Mouse (Mus musculus): Measurements from ENCODE around the gene Tmem30a. TPM values are rescaled to one million over a fixed set of nuclear protein-coding genes. Genes with fewer than 3 reads are reported as not detected.
A peak's percentile ranks its signal among the peaks of the same experiment; 100 is the strongest.

Tmem30a gene
- 100 to 1,000 TPM; 110 to 141 (median 123) TPM for total RNA-seq (2022)

DNA sequence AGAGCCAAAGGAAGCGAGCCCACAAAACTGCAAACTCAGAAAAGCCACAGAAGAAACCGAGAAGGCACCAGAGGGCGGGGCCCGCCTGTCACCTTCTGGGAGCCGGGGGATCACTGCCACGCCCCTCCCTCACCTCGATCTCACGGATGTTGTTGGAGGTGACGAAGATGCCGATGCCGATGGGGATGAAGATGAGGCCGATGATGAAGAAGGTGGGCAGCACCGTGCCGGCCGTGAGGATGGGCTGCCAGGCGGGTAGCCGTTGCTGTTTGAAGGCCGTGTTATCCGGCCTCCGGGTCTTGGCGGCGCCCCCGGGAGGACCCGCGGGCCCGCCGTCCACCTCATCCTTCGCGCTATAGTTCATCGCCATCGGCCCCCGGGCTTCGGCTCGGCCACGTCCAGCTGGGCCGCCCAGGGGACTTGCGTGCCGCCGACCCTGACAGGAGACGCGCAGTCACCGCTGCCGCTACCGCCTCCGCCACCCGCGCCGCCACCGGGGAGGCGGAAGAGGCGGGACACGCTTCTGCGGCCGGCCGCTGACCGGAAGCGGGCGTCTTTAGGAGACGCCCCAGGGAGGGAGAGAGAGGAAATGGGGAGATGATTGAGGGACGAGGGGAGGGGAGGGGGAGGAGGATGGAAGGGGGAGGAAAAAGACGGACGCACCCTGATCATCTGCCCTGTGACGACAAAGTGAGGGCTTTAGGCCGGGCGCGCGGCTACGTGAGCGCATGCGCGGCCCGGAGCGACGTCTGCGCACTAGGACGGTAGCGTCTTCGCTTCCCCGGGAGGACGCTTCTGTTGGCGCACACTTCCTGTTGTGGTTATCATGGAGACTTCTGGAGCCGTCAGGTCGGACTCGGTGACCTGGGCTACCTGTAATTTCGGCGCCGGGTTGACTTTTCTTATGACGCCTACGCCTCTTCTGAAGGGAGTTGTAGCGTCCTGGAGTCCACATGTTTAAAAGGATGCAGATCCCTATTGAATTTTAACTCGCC lies at the start of gene Tmem30a:
Gene Tmem30a, minus strand, starts transcription at position 667 of the 995 bp plus-strand sequence.
- DNase-seq, result peak; percentile 95

DNA sequence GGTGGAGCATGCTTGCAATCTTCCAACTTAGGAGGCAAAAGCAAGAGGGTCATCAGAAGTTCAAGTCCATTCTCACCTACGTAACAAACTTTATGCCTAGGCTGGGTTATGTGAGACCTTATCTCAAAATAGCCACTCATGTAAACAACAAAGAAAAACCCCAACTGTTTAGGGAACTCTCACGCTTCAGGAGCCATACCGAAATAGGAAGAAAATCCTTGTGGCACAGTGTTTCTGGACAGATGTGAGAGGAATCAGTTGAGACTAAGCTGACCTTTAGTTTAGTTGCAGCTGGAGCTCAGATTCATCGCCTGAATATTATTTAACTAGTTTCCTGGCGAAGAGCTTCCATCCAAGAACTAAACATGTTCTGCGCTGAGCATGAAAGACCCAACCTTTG lies 49.3 kb upstream of the Tmem30a start:
- no peak for DNase-seq

DNA sequence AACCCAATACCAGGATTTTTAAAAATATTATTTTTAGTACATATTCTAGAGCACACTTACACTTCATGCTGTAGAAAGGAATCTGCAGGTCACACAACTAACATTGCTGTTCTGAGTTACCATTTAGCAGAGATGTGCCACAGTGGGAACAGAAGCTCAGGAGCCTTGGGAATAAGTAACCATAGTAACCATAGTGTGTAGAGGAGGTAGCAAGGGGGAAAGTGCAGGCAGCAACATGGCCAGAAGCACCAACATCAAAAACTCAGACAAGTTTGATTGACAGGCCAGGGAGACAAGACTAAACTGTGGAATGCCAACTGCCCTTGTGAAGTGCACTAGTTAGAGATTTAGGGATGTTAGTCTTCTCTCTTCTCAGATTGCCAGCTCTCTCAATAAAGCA lies 48.7 kb upstream of the Tmem30a start:
- no peak for DNase-seq

DNA sequence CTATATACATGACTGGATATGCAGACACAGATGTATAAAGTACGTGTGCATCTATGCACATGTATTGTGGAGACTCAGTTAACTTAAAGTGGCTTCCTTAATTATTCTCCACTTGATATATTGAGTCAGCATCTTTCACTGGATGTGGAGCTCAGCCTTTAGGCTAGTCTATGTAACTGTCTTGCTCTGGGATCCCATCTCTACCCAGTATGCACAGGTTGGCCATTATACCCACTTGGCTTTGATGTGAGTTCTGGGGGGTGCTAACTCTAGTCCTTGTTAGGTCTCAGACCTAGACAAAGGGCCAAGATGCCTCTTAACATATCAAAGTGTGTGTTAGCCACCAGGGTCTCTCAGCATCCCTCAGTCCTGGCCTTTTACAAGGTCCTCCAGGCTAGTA lies 38.0 kb upstream of the Tmem30a start:
- DNase-seq, result no peak

DNA sequence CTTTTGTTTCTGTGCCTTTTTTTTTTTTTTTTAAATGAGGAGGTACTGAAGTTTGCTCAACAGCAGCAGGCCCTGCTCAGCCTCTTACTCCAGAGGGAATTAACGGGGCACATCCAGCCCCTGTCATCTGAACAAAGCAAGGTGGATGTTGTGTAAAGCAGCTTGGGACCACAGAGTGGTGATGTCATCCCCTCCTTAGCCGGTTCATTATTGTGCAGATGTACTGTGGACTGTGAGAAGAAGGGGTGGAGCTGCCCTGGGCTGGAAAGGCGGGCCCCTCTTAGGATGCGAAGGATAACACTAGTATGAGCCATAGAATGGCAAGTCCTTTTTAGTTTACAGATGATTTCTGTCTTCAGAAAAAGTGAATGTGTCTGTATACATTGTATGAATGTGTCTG lies 37.6 kb upstream of the Tmem30a start:
- no peak for DNase-seq

DNA sequence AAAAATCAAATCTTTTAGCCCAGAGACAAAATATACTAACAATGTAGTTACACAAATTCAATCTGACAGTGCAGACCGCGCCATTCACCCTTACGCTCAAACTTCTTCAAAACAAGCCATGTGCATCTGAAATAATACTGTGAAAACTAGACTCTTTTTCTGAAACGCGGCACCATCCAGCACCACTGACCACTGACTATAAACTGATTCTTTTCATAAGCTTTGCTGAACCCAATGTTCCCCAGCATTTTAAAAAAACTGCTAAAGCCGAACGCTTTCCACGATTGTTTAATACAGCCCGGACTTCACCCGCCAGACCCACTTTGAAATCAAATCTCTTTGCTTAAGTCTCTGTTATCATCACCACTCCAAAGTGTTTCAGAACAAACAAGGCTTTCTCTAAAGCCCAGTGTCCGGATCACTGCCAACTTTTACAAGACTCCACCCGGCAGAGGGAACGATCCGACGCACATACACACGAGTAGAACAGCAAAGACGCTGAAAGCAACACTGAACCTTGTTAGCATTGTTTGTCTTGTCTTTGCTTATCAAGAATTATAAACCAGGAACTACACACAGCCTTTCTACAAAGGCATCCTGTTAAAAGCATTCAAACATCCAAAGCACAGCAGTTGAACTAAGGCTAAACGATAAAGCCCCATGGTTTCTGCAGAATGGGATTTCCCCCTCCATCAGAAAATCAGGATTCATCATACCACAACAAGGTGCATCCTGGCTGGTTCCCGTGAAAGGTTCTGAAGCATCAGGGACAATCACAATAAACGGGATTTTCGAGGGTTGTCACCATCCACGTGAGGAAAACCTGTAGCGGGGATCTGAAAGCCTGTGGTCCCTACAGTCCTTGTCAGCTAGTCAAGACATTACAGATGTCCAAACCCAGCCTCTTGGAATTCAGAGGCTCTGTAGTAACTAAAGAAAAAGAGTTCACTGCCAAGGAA lies 36.8 kb upstream of the Tmem30a start:
- no peak for DNase-seq

DNA sequence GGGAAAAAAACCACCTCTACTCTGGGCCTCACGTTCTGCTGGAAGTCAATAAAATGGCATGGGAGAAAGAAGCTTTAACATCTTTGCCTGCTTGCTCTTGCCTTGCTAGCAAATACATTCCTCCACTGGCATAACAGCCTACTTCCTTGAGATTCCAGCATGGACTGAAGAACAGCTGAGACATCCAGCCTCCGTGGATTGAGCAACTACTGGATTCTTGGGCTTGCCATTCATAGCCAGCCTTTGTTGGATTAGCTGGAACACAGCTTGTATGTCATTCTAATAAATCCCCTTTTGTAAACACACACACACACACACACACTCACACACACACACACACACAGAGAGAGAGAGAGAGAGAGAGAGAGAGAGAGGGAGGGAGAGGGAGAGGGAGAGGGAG lies 33.8 kb upstream of the Tmem30a start:
- DNase-seq, result no peak

DNA sequence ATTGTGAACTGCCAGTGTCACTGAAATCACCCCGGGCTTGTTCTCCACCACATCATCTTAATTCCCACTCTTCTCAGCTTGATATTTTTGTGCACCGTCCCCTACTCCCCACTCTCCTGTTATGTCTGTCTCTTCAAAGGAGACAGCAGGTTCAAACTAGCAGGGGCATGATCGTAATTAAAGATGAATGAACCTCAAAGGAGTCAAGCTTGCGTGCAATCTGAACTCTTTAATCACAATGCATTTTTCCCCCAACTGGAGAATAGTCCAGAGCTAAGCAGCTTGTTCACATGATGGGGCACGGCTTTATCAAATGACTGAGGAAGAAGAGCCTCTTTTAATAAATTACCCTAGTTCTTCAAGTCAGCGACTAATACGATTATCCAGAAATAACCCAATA lies 32.2 kb upstream of the Tmem30a start:
- no peak for DNase-seq

DNA sequence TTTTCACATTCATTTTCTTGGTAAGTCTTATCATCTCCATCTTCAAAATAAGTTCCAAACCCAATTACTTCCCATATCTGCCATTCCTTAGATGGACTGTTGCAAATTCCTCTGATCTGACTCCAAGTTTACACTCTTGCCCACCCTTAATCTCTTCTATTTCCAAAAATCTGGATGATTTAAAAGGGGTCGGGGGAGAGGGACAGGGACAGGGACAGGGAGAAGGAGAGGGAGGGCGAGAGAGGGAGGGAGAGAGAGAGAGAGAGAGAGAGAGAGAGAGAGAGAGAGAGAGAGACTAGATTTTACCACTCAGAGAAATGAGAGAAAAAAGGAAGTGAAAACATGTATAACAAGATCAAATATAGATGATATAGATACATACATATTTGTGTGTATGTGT lies 30.5 kb upstream of the Tmem30a start:
- no peak for DNase-seq

DNA sequence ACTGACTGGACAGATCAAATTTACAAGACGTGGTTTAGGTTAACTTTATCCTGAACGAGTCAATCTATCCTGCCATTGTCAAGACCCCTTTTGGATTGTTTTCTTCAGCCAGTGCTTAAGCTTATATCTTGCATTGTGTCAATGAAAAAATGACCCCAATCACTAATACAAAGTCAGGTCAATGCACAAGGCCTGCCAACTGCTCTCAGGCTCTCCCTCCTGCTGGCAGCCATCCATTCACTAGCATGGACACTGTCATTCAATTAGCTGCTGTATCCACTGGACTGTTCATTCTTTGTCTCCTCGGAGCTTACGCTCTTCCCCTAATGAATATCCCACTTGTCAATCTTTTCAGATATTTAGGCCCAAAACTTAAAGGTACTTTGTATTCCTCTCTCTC lies 30.1 kb upstream of the Tmem30a start:
- DNase-seq, result no peak

DNA sequence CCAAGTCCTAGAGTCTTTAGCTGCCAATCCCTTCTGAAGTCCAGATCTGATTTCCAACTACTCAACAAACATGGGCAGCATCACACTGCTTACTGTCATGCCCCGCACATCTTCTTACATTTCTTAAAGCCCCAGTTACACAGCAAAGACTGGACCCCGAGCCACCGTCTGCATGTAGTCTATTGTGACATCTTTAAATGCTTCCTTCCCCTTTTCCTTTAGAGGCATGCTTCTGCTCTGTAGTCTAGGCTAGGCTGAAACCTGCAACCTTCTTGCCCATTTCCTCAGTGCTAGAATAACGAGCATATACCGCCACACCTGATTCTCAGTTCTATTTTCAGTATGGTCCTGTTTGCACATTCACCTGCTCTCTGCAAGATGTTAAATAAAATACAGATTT lies 23.2 kb upstream of the Tmem30a start:
- DNase-seq, result no peak

DNA sequence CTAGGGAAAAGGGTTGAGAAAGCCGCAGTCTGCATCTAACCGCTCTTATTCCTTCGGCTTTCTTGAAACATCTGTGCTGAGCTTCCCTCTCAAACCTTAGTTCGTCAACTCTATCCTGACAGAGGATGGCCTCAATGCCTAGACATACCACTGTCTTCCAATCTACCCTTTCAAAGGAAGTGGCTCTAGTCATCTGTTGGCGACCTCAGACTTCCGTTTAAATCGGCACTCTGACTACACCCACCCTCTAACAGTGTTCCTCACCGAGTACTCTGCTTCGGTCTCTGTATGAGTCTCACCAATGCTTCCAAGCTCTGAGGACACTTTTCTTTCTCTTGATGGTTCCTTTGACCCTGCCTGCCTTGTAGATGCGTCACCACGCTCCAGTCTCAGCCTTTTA lies 22.7 kb upstream of the Tmem30a start:
- DNase-seq, result no peak

DNA sequence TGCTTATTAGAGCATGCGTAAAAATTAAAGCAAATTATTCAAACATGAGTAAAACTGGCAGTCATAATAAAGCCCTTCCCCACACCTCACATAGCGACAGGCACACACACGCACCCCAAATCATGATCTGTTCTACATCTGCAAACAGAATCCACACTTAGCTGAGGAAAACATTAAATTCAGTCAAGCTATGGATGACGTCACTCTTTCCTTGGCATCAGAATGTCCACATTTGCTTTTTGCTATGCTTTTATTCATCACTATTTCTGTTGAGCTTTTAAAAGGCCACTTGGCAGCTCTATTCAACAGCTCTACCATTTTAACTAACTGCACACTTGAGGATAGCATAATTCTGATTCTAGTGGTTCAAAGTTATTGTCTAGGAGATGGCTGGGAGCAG lies 21.3 kb upstream of the Tmem30a start:
- DNase-seq, result no peak

DNA sequence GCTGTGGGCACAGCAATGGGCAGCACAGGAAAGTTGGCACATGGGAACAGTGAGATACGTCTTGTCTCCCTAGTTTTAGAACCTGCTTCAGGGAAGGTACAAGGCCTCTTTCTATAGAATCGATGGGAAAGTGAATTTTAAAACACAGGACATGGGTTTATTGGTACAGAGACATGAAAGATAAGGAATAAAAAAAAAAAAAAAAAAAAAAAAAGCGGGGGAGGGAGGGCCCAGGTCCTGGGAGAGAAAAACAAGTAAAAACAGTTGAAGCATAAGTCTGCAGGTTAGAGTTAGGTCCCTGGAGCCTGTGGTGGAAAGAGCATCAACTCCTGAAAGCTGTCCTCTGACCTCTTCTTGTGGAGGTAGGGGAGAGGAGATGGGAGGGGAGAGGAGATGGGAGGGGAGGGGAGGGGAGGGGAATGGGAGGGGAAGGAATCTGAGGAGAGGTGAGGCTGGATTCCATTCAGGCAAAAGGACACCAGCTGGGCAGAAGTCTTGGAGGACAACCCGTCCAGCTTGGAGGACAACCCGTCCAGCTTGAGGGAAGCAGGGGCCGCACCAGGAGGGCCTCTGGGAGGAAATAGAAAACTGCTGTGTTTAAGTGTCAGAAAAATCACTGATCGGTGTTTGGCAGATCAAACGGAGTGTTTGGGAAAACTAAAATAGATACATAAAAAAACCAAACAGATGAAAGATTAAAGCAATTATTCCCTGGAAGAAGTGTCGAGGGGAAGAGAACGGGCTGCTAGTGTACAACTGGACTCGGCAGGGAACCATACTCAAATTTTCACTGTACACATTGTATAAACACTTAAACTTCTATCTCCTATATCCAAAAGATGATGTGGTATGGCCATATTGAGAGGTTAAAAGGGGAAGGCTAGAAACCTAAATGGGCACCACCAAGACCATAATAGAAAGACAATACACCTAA lies 17.9 kb upstream of the Tmem30a start:
- no peak for DNase-seq

DNA sequence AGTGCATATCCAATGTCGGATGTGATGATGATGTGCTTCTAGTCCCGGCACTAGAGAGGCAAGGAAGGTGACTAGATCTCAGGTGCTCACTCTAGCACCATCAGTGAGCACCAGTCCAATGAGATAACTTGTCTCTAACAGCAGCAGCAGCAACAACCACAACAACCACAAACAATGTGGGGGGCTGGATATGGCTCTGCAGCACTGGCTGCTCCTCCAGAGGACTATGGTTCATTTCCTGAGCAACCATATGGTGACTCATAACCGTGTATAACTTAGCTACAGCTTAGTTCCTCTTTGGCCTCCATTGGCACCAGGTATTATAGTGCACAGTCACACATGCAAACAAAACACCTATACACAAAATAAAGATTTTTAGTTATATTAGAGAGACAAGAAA lies 17.2 kb upstream of the Tmem30a start:
- no peak for DNase-seq

DNA sequence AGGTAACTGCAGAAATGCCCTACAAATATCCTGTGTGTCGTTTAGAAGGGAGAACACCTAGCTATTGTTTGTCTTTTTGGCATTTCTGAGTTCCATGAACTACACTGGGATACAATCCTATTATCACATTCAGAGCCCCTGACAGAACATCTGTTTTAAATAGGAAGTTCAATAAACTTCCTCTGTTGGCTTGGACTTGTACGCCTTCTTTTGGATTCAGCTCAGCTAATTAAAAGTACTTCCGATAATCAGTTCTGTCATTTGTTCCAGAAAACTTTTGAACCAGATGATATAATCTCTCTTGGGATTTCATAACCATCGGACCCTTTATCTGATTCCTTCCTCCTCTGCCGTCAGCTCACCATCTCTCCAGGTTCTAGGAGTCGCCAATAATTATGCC lies 16.1 kb upstream of the Tmem30a start:
- DNase-seq, result no peak

DNA sequence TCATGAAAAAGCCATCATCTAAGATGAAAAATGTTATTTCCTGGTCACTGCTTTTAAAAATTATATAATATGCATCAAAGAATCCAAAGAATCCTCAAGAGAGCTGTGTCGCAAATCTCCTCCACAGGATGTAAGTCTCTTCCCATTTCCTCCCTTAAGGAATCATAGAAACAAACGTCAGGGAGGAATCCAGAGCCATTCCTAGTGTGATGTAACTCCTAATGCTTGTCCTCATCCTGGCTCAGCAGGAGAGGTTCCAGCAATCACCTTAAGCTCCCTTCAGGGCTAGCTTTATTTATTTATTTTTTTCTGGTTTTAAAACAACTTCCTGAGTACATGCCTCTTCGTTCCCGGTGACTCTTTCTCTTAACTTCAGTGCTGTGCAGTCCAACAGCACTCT lies 13.9 kb upstream of the Tmem30a start:
- DNase-seq, result no peak

DNA sequence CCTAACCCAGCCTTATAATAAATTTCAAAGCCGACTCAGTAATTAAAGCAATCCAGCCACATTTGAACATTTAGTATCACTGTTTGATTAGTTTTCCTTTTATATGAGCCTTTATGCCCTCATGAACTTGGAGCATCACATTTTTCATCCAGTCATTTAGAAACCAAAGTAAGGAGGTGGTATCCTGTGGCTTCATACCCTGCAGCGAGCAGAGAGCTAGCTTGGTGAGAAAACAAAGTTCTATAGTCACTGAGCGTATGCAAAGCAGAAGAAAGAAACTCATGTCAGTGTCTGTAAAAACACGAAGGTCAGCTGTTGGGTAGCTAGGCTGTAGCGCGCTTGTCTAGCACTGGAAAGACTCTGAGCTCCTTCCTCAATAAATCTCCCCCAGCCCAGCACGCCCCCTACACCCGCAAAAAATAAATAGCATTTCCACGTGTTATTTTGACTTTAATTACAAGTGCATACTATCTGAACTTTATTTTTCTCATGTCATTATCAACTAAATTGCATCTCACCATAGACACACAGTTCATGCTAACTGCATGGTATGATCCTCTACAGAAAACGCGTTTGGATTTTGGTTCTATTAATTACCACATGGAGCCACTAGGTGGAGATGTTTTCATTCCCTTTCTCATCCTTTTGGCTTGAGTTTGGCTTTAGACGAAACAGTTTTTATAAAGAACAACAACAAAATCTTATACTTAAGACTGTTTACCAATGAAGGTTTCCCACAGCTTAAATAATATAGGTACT lies 13.2 kb upstream of the Tmem30a start:
- no peak for DNase-seq

DNA sequence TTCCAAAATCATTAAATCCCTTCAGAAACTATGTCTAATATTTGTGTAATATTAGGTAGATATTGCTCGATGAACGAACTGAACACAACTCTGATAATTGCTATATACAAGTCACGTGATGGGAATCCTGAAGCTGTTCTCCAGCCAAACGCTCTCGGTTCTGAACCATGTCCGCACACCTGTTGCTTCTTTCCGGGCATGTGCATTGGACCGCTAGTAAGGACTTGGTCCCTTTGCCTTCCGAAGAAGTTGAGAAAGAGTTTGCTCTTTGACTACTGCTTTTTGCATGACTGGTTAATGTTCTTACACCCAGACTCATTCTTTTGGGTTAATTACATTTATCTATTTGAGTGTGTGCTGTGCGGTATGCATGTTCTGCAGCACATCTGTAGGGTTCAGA lies 12.1 kb upstream of the Tmem30a start:
- no peak for DNase-seq

DNA sequence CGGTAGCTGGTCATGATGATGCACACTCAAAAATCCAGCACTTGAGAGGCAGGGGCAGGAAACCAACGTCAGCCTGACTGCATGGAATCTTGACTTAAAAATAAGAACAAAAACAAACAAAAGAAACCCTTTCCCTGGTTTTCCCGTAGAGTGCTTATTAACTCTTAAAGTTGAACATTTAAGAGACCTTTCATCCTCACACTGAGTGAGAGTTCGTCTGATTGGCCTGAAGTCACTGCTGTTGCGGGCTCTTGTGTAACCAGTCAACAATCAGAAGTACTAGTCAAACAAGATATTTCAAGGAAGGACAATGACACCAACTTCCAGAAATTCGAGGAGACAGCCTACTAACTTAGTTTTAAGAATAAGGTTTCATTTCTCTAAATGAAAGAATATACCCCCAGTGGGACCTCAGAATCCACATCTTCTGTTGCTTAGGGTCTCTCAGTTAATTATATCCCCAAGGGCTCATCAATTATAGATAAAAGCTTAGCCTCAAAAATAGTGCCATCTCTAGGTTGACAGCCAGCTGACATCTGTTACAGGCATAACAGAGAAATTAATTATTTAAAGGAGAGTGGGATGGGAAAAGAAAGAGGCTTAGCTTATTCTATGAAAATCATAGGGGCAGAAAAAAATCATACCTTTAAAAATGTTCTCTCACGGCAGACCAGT lies 3.3 kb upstream of the Tmem30a start:
- DNase-seq, result no peak

DNA sequence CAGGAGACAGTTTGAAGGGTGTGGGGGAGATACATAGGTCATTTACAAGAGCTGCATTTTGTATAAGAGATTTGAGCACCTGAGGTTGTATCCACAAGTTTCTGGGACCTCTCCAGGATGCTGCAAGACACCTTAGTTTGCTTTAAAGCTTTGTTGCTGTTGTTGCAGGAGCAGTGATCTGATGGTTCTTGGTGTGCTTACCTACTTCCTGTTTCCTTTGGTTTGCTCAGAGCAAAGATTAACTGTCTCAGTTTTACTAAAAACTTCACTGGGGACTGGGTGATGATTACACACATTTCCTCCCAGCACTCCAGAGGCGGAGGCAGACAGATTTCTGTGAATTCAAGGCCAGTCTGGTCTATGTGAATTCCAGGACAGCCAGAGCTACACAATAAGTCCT lies 1.8 kb upstream of the Tmem30a start:
- DNase-seq, result no peak

All from adrenal gland, adult 8-10 months (tissue).